Mouse (Mus musculus): ENCODE data around the gene Ndufa10.

Ndufa10 gene

DNA sequence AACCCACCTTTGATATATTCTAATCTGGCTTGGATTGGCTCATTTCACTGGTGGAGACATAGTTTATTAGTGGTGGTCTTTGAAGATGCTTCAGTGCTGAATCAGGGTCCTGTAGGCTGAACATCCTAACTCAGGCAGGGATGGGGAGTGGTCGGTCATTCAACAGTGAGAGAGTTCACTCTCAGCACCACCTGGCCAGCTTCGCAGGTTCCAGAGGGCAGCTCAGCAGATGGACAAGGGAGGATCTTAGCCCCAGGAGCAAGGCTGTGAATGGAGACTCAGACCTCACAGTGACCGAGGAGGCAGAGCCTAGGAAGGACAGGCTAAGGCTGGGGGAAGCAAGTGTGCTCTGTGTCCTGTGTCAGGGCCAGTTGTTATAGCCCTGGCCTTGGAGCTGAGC lies 42.2 kb downstream of the Ndufa10 start:
- DNase-seq (ENCODE audit: low read depth, low spot score) = no peak

DNA sequence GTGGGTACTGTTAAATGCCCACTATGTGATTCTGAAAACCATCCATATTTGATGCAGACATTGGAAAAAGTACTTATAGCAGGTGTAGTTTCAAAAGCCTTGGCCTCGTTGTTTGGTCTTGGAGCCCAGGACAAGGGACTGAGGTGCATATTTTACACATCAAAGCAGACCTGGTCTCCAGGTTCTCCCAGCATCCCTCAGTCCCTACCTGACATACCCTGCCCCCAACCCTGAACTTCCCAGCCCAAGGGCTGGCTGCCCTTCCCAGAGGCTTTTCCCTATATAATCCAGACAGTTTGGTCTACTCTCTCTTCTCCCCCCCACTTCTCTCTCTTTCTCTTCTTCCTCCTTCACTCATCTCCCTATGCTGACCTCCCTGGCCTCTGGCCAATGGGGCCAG lies 42.7 kb downstream of the Ndufa10 start:
- no peak for DNase-seq (ENCODE audit: low read depth, low spot score)

DNA sequence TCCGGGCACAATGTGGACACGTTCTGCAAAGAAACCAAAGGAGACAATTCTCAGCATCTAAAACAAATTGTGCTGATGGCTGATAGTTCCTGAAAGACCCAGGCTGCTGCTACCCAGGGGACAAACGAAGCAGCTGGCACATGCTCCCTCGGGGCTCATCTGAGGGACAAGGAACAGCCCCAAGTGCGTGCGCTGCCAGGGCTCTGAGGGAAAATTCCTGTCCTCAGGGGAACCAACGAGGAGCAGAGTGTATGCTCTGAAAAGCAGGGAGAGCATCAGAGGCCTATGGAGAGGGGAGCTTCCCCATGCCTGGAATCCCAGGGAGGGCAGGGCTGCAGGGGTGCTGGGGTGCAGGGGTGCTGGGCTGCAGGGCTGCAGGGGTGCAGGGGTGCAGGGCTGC lies 48.9 kb downstream of the Ndufa10 start:
- no peak for DNase-seq (ENCODE audit: low read depth, low spot score)

DNA sequence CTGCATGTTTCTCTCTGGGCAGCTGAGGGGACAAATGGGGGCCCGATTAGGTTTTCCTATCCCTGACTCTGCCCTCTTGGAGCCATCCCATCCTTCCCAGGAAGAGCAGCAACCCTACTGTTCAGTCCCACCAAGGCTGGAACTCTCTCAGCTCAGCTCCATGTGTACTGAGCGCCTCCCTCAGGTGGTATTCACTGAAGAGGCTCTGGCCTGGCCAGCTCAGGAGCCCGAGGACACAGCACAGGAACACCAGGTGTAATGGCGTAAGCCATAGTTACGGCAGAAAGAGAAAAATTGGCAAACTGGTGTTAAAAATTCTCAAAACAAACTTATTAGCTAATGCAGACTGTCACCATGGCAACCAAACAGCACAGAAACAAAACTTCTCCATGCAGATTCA lies 68.5 kb downstream of the Ndufa10 start:
- DNase-seq (ENCODE audit: low read depth, low spot score) = no peak

DNA sequence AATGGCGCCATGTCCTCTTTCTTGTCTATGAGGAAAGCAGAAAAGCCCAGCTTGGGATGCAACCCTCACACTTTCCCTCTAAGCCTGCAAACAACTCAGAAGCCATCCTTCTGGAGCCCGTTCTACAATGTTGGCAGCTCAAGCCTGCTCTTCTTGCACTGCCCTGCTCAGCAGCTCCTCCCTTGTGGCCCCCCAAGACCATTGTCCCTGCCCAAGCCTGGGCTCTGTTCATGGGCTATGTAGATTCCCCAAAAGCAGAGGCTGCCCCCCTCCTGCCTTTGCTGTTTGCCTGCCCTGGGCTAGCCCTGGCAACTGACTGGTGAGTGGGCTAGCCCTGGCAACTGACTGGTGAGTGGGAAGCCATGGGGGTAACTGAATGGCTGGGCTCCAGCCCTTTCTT lies 73.1 kb downstream of the Ndufa10 start:
- no peak for DNase-seq (ENCODE audit: low read depth, low spot score)

DNA sequence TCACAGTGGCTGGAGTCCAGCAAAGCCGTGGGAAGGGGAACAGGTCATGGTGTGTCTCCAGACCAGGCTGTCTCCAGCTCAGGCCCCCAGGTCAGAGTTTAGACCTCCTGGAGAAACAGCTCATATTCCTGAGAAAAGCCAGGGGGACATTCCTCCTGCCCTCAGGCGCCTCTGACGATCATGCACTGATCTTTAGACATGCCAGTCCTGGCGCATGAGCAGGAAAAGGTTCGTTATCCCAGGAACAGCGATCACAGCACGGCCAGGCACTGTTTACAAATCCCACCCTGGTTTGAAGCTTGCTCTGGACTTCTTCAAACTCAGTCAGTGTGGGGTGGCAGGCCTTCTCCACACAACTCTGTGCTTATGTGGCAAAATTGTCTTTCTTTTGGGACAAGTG lies 75.1 kb downstream of the Ndufa10 start:
- DNase-seq (ENCODE audit: low read depth, low spot score) = no peak

DNA sequence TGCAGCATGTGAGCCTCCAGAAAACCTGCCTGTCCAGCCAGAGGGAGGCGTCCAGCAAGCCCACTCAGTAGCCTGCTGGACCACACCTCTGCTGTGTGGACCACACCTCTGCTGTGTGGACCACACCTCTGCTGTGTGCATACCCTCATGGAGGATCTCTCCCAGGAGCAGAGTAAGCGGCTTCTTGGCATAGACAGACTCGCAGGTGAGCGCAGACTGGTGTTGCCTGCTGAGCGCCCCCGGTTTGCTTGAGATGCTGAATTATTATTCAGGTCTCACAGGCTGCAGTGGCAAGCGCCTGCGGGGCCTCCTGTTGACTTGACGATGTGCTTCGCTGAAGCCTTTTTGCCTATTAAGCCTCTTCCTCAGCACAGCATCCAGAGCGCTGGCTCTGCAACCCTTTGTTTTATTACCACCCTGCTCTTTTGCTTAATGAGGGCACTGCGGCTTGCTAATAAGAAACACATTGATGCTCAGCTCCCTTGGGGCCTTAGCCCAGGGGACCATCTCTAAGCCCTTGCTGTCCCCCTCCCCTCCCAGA lies 76.1 kb downstream of the Ndufa10 start:
- no peak for DNase-seq (ENCODE audit: low read depth, low spot score)

DNA sequence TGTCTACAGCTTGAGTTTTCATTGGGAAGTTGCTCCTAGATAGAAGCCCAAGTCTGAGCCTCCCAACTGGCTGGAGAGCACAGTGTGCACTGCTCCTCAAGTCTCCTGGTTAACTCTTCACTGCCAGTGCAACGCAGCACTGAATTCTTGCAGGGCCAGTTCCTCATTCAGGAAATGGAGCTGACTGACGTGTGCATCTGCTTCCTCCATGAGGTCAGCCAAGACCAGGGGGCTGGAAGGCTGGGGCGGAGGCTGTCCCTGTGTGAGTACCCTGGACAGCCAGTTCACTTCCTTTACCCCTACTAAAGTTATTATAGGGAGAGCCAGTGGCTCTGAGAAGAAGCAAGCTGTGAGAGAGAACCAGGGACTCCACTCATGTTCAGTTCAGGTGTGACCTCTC lies 79.4 kb downstream of the Ndufa10 start:
- DNase-seq (ENCODE audit: low read depth, low spot score) = no peak

DNA sequence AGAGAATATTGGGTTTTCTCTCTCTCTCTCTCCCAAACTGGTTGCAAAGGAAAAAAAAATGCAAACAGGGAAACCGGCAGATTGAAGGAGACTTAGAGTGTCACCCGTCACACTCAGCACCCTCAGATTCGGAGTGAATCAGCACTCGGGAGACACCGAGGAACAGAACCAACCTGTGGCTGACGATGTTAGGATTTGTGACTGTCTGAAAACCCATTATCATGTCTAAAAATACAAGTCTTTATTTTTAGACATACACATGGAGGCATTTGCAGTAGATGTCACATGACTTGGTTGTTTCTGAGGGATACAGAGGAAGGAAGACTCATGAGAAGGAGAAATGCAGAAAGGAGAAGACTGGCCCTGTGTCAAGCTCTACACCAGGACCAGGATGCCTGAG lies 80.5 kb downstream of the Ndufa10 start:
- DNase-seq (ENCODE audit: low read depth, low spot score) = no peak
